Comparison of ENCODE assay signal across 24 mouse cellular contexts in genomic region chr2:7267166-7267565, GRCm38 (mm10).
DNase-seq lines count a peak whose midpoint lies in the region; ATAC-seq and TF ChIP-seq lines count a peak whose summit lies in the region.
"Had no signal": no experiment of that assay in that cellular context is flagged by ENCODE, and none has a peak within 500 bp of the region (broad histone marks: within the 10 kb centered on the region; RNA-seq: fewer than 3 reads in every experiment).

No protein-coding gene starts in this region.

- no peak overlapping the region for H3K4me3 ChIP-seq in lung, postnatal 0 days (ENCODE audit: low read depth, low read length)
- no peak overlapping the region for H3K4me3 ChIP-seq in lung, adult 2 months (replicated peaks; ENCODE audit: extremely low read depth, low read depth, low read length)
- H3K4me3 ChIP-seq: embryonic facial prominence, embryonic 13.5 days; erythroblast, embryonic 14.5 days; forebrain, embryonic 12.5 days; heart, embryonic 10.5 days; liver, embryonic 15.5 days; midbrain, embryonic 12.5 days had no signal

- H3K9me3 ChIP-seq in lung, postnatal 0 days (ENCODE audit: low read length): no peaks in the 10 kb centered on the region
- H3K9me3 ChIP-seq: embryonic facial prominence, embryonic 13.5 days; forebrain, embryonic 12.5 days; heart, embryonic 10.5 days; liver, embryonic 15.5 days; midbrain, embryonic 12.5 days had no signal

- H3K27ac ChIP-seq in lung, postnatal 0 days (ENCODE audit: low read length): no peak overlapping the region
- H3K27ac ChIP-seq: embryonic facial prominence, embryonic 13.5 days; forebrain, embryonic 12.5 days; heart, embryonic 10.5 days; liver, embryonic 15.5 days; macrophage; midbrain, embryonic 12.5 days; stomach, postnatal 0 days had no signal

- no peak overlapping the region for H3K9ac ChIP-seq in lung, postnatal 0 days (replicated peaks; ENCODE audit: low read depth)
- H3K9ac ChIP-seq: embryonic facial prominence, embryonic 13.5 days; forebrain, embryonic 12.5 days; liver, embryonic 15.5 days; midbrain, embryonic 12.5 days had no signal

- intact Hi-C loops in gastrocnemius, postnatal 36 days (cut with DNase I): no loop called here

- TF ChIP-seq POLR2A in lung, adult 2 months (IDR thresholded peaks at IDR 0.05; ENCODE audit: borderline replicate concordance, extremely low read depth, low read depth, low read length): no peak

- WGBS in lung, postnatal 0 days: 63% methylated on average over 4 of the region's 4 CpGs
- WGBS in lung, adult 2 months: 60% methylated on average over 4 of the region's 4 CpGs

- DNase-seq in gastrocnemius, adult 18-20 months (ENCODE audit: low spot score): peak; percentile 51
- DNase-seq in gastrocnemius, postnatal 36 days: no peak
- DNase-seq in lung, postnatal 0 days (ENCODE audit: low spot score): peak; percentile 55
- no peak for DNase-seq in lung, adult 2 months
- DNase-seq in adipocyte (ENCODE audit: low spot score): peak; percentile 64
- DNase-seq in skeletal muscle tissue, adult 2 months (ENCODE audit: low read depth, low spot score): peak; percentile 31
- DNase-seq in urinary bladder, postnatal 25 days (ENCODE audit: low spot score): no peak
- DNase-seq: B cell, adult 2 months; cerebellum, adult 18-20 months; cerebellum, postnatal 14 days; embryo, embryonic 11 days; kidney, adult 9 months; kidney, postnatal 14 days had no signal

- no peaks in the 10 kb centered on the region for H3K36me3 ChIP-seq in lung, postnatal 0 days (ENCODE audit: insufficient read depth, low read length)
- H3K36me3 ChIP-seq: embryonic facial prominence, embryonic 13.5 days; forebrain, embryonic 12.5 days; heart, embryonic 10.5 days; liver, embryonic 15.5 days; midbrain, embryonic 12.5 days had no signal

- no peak for TF ChIP-seq CTCF in lung, postnatal 0 days (IDR thresholded peaks at IDR 0.05)
- no peak for TF ChIP-seq CTCF in lung, adult 2 months (IDR thresholded peaks at IDR 0.05; ENCODE audit: insufficient read depth, low read length)

- no peak overlapping the region for H3K4me2 ChIP-seq in lung, postnatal 0 days (replicated peaks; ENCODE audit: low read depth, low read length)
- H3K4me2 ChIP-seq: embryonic facial prominence, embryonic 13.5 days; forebrain, embryonic 12.5 days; liver, embryonic 15.5 days; midbrain, embryonic 12.5 days had no signal

- ATAC-seq in lung, postnatal 0 days: no peak
- ATAC-seq: activated CD4-positive, CD25-positive, alpha-beta regulatory T cell, adult 4 months; hindbrain, embryonic 16.5 days; intestine, embryonic 16.5 days had no signal

- peak; percentile 47; the same call in 1 of the 2 replicates for TF ChIP-seq EP300 in lung, postnatal 0 days (IDR thresholded peaks at IDR 0.05)

- H3K4me1 ChIP-seq in lung, postnatal 0 days (ENCODE audit: insufficient read depth, low read depth, low read length): no peaks in the 10 kb centered on the region
- H3K4me1 ChIP-seq in lung, adult 2 months (ENCODE audit: control insufficient read depth, insufficient read depth, low read length): peaks cover 8% of the 10 kb centered on the region
- H3K4me1 ChIP-seq: embryonic facial prominence, embryonic 13.5 days; forebrain, embryonic 12.5 days; heart, embryonic 10.5 days; liver, embryonic 15.5 days; midbrain, embryonic 12.5 days had no signal

- H3K27me3 ChIP-seq in lung, postnatal 0 days (replicated peaks; ENCODE audit: insufficient read depth, low read length): no peaks in the 10 kb centered on the region
- H3K27me3 ChIP-seq: embryonic facial prominence, embryonic 13.5 days; forebrain, embryonic 12.5 days; liver, embryonic 15.5 days; midbrain, embryonic 12.5 days had no signal

Comparison
In these comparisons a context has a peak if more than half of its experiments do, and no peak if none do; other contexts are left out.
1. DNase-seq: peak in gastrocnemius, adult 18-20 months (single experiment), lung, postnatal 0 days (single experiment), adipocyte (single experiment) and skeletal muscle tissue, adult 2 months (single experiment); none in gastrocnemius, postnatal 36 days (0 of 2), lung, adult 2 months (single experiment) and urinary bladder, postnatal 25 days (single experiment).